Mouse (Mus musculus): ENCODE data around the gene Cd59a.
"Not testable (repeated sequence)": the region's sequence is repeated elsewhere in the genome, so short reads cannot be mapped to it uniquely, and the experiment has no call there.

The Cd59a gene

GRCm38 (mm10) chr2:104109021-104109420 lies 13.4 kb downstream of the Cd59a start:
- not testable (repeated sequence) for DNase-seq (ENCODE audit: low read depth, low spot score)

- no peak for DNase-seq (ENCODE audit: low read depth, low spot score)
Measured at GRCm38 (mm10) chr2:104109528-104109927, 13.9 kb downstream of the Cd59a start.

- no peak for DNase-seq (ENCODE audit: low read depth, low spot score)
Measured at GRCm38 (mm10) chr2:104110031-104110430, 14.4 kb downstream of the Cd59a start.

- DNase-seq (ENCODE audit: low read depth, low spot score), result not testable (repeated sequence)
Measured at GRCm38 (mm10) chr2:104111170-104111797, 15.7 kb downstream of the Cd59a start.

GRCm38 (mm10) chr2:104113563-104113962 lies 18.0 kb downstream of the Cd59a start:
- not testable (repeated sequence) for DNase-seq (ENCODE audit: low read depth, low spot score)

- no peak for DNase-seq (ENCODE audit: low read depth, low spot score)
Measured at GRCm38 (mm10) chr2:104114898-104115297, 19.3 kb downstream of the Cd59a start.

- not testable (repeated sequence) for DNase-seq (ENCODE audit: low read depth, low spot score)
Measured at GRCm38 (mm10) chr2:104117173-104117572, 21.6 kb downstream of the Cd59a start.

- DNase-seq (ENCODE audit: low read depth, low spot score), result no peak
Measured at GRCm38 (mm10) chr2:104119097-104119496, 23.5 kb downstream of the Cd59a start.

- no peak for DNase-seq (ENCODE audit: low read depth, low spot score)
Measured at GRCm38 (mm10) chr2:104120312-104120711, 24.7 kb downstream of the Cd59a start.

GRCm38 (mm10) chr2:104121681-104122504 lies 26.3 kb downstream of the Cd59a start:
- DNase-seq (ENCODE audit: low read depth, low spot score), result no peak

- peak; percentile 81 for DNase-seq (ENCODE audit: low read depth, low spot score)
Measured at GRCm38 (mm10) chr2:104122505-104123378, 27.1 kb downstream of the Cd59a start, which contains the start of gene A930018P22Rik. Gene A930018P22Rik, plus strand, starts transcription at chr2:104122769.

- DNase-seq (ENCODE audit: low read depth, low spot score), result no peak
Measured at GRCm38 (mm10) chr2:104123540-104123939, 27.9 kb downstream of the Cd59a start.

GRCm38 (mm10) chr2:104124071-104124470 lies 28.5 kb downstream of the Cd59a start:
- no peak for DNase-seq (ENCODE audit: low read depth, low spot score)

- DNase-seq (ENCODE audit: low read depth, low spot score), result no peak
Measured at GRCm38 (mm10) chr2:104128803-104129531, 33.4 kb downstream of the Cd59a start.

- no peak for DNase-seq (ENCODE audit: low read depth, low spot score)
Measured at GRCm38 (mm10) chr2:104130165-104130564, 34.6 kb downstream of the Cd59a start.

- no peak for DNase-seq (ENCODE audit: low read depth, low spot score)
Measured at GRCm38 (mm10) chr2:104130969-104131368, 35.4 kb downstream of the Cd59a start.

GRCm38 (mm10) chr2:104132266-104132859 lies 36.8 kb downstream of the Cd59a start:
- no peak for DNase-seq (ENCODE audit: low read depth, low spot score)

GRCm38 (mm10) chr2:104133042-104133810 lies 37.6 kb downstream of the Cd59a start:
- DNase-seq (ENCODE audit: low read depth, low spot score), result no peak

- DNase-seq (ENCODE audit: low read depth, low spot score), result peak; percentile 72
Measured at GRCm38 (mm10) chr2:104134150-104135056, 38.8 kb downstream of the Cd59a start.

All from retina, postnatal 7 days (tissue).